Mouse (Mus musculus) megakaryocyte progenitor cell, adult 5-6 weeks (primary cell): ENCODE data around the gene Ino80b. TPM values are rescaled to one million over a fixed set of nuclear protein-coding genes. Genes with fewer than 3 reads are reported as not detected.
A peak's percentile ranks its signal among the peaks of the same experiment; 100 is the strongest.

Experiments used
- ATAC-seq: replicated peaks from 2 replicates; pipeline ENCODE4 v1.8.0; 2016; ENCODE audit warnings: mild to moderate bottlenecking, moderate TSS enrichment, inconsistent platforms; ENCODE audit not compliant: poor library complexity
- total RNA-seq, 2 experiments: library from RNA; stranded (forward) in 1 of 2; stranded (reverse) in 1 of 2; fragments of 157-497, 149-512 nt in 1 of 2; fragments of 200-1000 nt in 1 of 2; gene quantifications; 2 replicates each; pipeline versions ENCODE4 v1.2.3 to v1.2.4; 2015 to 2017

The Ino80b gene
- total RNA-seq (2015) = 20.7 and 24.4 TPM in 2 replicates
- total RNA-seq (2017) = 35.5 and 44.4 TPM in 2 replicates

DNA sequence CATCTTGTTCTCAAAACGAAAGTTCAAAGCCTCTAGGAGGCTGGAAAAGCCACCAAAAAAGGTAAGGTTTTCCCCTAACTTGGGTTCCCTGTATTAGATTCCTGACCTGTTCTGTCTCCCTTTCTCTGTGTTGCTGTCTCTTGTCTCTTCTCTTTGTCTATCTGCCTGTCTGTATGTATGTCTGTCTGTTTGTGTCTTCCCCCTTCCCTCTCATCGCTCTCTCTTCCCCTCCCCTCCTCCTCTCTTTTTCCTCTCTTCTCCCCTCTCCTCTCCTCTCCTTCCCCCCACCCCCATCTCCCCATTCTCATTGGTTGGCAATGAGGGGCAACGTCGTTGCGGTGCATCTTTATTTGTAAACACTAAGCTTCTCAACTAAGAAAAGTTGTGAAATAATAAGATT, at the start of gene Ino80b:
Ino80b (minus strand) TSS at position 101 of the 400 bp plus-strand sequence.
- no peak for ATAC-seq

DNA sequence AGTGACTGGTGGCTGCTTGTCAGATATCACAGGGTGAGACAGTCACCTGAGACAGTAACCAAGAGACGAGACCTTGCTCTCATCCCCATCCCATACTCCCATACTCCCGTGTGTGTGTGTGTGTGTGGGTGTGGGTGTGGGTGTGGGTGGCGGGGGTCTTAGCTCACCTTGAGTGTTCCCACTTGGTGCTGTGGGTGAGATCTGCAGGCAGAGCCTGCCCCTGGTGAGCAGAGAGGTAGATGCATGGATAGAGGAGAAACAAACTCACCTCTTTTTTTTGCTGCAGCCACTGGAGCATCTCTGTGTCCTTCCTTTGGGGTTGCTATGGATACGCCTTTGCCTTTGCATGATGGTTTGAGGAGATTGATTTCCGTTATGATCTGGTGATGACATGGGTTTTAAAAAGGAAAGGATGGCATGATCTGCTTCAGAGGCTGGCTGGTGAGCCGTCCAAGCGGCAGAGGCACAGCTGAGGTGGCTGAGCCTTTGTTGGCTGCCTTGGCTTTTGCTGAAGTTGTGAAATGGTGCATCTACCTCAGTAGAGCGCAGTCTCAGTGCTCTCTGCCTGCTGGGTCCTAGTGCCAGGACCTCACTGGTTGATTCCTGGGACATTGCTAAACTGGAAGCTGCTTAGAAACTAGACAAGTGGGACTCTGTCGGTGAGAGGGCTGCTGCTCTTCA, 47.1 kb upstream of the Ino80b start:
- no peak for ATAC-seq

DNA sequence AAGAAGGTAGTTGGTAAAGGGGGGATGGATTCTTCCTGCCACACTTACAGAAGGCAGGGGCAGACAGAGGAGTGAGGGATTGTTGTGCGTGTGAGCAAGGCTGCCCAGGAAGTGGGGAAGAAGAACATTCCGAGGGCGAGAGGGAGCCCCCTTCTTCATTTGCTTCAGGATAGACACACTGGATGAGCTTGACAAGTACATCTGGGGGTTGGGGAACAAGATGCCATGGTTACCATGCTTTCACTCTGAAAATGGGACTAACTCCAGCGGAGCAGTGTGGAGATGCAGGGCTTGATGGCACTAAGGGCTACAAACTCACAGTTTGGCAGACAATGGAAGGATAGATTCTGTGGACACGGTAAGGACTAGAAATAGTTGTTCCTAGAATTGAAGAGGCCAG, 45.8 kb upstream of the Ino80b start:
- ATAC-seq = no peak

DNA sequence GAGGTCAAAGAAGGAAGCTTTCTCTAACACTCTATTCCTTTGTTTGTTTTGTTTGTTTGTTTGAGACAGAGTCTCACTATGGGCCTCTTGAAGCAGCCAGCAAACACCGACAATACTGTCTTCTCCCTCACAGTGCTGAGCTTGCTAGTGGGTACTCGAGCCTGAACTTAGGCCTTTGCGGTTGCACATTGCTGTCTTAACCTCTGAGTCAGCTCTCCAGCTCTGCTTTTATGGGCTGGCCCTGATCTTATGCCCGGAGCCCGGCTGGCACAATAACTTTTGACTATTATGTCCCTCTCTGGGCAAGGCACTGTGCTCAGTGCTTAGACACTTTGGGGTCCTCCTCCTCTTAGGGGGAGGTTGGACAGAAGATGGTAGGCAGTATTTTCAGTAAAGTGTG, 44.6 kb upstream of the Ino80b start:
- no peak for ATAC-seq

DNA sequence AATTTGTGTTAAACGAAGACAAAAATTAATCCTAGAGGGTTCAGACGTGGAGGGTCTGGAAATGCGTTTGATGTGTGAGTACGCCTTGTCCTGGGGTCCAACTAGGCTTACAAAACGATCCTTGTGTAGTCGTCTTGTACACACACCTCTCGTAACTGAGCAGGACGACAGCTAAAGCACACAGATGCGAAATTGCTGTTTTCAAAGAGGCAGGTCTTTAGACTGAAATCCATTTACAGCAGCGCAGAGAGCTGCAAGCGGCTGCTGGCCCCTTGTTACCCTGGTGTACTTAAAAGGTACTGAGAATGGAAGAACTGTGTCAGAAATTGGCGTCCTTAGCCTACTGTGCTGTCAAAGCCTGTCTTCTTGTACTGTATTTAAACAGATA, 41.0 kb upstream of the Ino80b start:
- ATAC-seq = peak; percentile 52

DNA sequence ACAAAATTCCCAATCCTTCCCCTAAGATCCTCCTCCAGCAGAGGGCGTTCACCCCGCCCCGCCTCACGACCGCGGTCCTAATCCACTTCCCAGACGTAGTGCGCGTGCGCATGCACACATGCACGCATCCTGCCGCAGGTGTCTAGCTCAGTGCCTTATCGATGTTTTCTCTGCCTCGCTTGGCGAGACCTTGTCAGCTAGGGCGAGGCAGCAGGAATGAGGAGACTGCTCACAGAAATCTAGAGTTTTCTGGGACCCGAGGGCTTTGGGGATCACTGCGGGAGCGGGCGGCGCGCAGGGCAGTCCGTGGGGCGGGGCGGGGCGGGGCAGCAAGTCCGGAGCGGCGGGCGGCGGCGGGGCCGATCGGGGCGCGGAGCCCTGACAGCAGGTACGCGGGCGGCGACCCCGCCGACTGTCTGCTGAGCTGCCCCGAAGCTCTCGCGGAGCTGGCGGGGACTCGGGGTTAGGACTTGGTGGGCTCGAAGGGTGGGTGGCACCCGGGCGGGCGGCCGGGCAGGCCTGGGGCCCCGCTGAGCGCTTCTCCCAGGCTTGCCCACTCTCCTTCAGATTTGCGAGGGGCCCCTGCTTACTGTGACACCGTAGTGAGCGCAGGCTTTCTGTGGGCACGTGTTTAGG, 40.5 kb upstream of the Ino80b start, which contains the start of gene Dctn1:
Dctn1 (plus strand) TSS at position 314 of the 636 bp plus-strand sequence.
- ATAC-seq = peak; percentile 86

DNA sequence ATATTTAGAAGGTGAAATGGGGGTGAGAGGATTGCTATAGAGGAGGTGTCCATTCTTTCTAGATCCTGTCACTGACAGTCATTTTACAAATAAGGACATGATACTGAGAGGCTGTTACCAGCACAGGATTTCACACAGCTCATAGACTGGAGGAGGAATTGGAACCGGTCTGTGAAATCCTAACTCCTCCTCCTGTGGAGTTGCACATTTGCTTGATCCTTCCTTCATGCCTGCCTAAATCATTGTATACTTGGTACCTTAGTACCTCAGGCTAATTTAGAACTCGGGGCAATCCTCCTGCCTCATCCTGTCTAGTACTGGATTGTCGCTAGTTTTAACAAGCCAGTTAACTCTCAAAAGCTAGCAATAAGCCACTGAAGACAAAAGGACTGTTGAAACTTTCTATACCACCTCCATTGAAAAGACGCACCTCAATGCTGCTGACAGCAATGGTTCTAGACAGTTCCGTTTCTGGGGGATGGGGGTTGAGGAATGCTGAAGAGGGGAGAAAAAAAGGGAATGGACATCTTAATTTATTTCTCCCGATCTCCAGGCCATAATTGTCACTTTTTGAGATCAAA, 39.9 kb upstream of the Ino80b start:
- no peak for ATAC-seq

DNA sequence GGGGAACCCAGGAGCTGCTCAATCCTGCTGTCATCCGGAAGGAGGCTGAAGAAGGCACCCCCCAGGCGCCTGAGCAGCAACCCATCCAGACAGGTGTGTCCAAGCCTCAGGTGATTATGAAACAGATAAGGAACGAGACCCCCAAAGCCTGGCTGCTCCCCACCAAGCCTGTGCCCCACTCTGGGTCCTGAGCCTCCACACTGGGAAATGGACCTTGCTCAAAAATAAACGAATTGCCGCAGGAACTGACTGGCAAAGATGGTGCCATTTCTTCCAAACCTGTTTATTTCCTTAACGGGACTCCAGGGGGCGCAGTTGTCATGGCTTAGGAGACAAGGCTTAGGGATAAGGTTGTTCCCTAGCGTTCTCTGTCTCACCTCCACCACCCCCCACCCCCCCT, 37.5 kb upstream of the Ino80b start:
- ATAC-seq = peak; percentile 45

DNA sequence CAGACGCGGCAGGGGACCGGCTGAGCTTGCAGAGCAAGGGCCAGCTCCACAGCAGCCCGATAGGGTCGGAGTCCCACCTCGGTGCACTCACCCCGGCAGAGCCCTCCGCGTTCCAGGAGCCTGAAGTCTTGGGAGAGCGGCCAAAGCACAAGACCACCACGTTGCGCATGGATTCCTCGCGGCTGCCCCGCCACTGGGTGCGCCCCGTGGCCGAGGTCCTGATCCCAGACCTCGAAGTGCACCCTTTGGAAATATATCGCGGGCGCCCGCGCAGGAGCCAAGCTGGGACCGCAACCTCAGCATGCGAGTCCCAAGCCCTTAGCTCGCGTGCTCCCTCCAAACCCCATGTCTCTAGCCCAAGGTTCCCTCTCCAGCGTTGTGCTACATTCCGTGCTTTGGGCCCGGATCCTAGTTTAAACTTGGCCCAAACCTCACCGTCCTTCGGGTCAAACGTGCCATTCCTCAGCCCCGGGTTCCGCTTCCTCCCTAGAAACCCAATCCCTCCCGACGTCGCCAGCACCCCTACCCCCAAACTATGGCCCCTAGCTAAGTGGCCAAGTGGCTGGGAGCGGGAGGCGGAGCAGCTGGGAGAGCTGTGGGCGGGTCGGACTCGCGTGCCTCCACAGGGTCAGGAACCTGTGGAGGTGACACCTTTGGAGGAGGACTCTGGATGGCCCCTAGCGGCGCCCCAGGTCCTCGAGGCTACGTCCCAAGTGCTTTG, 36.9 kb upstream of the Ino80b start:
- no peak for ATAC-seq

DNA sequence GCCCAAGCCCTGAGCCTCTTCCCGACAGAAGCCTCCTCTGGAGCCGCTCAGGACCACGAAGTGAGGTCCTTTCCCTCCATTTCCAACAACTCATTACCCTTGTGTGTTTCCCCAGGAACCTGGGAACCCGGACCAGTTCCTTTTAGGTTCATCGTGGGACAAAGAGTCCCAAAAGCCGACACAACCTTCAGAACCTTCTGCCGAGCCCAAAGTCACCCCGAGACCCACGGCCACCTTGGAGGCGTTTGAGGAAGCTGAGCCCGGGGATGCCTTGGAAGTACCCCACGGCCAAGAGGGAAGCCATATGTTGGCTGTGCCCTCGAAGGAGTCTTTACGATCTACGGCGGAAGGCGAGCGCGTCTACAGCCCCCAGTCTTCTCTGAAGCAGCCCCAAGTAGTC, 36.2 kb upstream of the Ino80b start:
- no peak for ATAC-seq

DNA sequence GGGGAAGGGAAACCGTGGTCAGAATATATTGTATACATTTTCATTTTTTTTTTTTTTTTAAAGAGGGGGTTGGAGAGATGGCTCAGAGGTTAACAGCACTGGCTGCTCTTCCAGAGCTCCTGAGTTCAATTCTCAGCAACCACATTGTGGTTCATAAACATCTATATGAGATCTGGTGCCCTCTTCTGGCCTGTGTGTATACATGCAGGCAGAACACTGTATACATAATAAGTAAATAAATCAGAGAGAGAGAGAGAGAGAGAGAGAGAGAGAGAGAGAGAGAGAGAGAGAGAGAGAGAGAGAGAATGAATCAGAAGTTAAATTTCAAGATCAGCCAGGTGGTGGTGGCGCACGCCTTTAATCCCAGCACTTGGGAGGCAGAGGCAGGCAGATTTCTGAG, 34.2 kb upstream of the Ino80b start:
- ATAC-seq = peak; percentile 49

DNA sequence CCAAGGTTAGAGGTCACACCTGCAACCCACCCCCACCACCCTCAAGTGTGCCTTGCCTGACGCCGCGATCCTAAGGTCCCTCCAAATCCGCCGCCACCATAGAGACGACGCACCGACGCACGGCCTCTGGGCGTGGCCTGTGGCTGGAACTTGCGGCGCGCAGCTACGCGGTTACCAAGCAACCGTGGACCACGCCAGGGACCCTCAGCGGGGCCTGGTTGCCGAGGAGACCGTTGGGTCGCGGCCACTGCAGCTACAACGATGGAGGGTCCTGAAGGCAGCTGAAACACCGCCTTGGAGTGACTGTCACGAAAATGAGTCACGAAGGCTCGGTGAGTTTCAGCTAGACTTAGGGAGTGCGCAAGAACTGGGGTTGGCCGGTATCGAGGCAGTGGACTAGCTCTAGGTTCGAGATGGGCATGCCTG, 31.0 kb upstream of the Ino80b start, which contains the start of the genes Wdr54 and 1700003E16Rik:
Wdr54 (minus strand) TSS at position 139 of the 426 bp plus-strand sequence.
1700003E16Rik (plus strand) TSS at position 146 of the 426 bp plus-strand sequence.
- peak; percentile 87 for ATAC-seq

DNA sequence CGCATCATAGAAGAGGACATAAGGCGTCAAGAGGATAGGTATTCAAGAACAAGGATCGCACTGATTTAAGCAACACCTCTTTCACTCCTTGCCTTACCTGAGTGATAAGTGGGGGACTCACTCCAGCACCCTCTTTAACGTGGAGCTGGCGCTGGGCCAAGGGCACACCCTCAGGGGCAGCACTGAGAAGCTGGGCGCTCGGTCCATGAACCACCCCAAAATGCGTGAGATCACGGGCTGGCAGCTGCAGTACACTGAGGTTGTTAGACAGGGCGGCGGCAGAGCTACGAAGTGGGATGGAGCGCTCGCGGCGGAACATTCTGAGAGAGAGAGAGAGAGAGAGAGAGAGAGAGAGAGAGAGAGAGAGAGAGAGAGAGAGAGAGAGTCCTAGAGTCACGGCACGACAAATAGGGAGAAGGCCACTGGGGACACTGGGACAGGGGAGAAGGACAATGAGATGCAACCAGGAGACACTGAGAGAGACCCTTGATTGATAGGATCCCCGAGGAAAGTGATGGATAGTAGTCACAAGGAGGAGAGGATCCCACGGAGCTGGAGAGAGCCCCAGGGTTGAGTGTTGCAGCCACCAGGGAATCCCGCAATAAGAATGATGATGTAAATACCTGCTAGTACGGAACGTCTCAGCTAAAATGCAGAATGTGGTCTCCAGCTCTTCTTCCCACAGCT, 30.5 kb upstream of the Ino80b start:
- no peak for ATAC-seq

DNA sequence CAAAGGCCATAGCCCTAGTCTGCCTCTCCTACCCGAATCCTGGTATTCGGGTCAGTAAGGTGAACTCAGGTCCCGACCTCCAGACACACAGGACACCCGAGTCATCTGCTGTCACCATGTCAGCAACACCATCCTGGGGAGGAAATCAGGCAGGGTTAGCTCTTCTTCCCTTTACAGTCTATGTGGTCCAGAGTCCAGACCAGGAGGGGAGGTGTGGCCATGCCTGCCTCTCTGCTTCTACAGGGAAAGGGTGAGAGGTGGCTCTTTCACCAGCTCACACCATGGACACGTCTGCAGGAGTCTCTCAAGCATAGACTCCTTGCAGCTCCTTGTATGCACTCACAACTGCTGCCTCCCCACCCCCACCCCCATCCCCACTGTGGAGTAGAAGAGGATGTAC, 28.3 kb upstream of the Ino80b start:
- no peak for ATAC-seq

DNA sequence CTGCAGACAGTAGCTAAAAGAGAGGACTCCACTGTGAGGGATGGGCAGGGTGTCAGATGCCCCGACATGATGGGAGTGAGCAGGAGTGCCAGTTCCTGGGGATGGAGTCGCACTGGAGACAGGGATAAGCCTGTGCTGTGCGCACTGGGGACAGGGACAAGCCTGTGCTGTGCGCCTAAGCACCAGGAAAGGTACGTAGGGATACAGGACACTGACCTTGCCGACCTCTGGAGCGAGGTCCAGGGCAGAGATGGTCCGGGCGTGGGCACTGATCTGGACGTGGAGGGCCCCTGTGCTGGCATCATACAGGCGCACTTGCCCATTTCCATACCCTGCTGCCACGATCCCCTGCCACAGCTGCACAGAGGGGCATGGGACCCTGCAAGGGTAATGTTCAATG, 27.8 kb upstream of the Ino80b start:
- no peak for ATAC-seq

DNA sequence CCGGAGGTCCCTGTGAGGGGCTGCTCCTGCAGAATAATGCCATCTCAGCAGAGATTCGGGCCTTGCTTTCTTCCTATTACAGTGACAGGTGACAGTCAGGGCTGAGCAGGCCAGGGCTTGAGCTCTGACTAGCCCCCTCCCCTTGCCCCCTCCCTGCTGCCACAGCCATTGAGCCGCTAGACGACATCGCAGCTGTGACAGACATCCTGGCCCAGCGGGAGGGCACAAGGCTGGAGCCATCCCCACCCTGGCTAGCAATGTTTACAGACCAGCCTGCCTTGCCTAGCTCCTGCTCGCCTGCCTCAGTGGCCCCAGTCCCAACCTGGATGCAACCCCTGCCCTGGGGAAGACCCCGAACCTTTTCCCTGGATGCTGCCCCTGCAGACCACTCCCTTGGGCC, 26.5 kb upstream of the Ino80b start:
- ATAC-seq = no peak

DNA sequence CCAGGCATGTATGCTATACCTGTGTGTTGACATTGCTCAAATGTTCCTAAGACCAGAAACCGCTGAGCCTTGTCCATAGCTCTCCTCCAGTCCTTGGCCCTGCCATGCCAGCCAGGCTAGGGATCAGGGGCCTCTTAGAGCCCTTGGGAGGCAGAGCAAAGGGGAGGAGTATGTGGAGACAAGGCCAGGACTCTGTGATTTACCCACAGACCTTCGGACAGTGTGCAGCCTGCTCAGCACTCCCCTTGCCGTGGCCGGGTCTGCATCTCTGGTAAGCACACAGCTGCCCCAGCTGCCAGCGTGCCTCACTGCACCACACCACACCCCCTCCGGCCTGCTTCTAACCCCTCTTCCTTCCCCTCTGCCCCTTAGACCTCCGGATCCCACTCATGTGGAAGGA, 22.0 kb upstream of the Ino80b start:
- no peak for ATAC-seq

DNA sequence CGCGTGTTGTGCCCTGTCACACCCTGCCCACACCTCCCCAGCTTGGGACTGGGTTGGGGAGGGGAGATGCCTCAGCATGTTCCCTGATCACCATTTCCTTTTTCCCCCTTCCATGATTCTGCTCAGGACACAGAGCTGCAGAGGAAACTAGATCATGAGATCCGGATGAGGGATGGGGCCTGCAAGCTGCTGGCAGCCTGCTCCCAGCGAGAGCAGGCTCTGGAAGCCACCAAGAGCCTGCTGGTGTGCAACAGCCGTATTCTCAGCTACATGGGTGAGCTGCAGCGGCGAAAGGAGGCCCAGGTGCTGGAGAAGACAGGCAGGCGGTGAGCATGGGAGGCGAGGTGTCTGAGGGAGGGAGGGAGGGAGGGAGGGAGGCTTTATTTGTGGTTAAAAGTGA, 20.6 kb upstream of the Ino80b start:
- no peak for ATAC-seq

DNA sequence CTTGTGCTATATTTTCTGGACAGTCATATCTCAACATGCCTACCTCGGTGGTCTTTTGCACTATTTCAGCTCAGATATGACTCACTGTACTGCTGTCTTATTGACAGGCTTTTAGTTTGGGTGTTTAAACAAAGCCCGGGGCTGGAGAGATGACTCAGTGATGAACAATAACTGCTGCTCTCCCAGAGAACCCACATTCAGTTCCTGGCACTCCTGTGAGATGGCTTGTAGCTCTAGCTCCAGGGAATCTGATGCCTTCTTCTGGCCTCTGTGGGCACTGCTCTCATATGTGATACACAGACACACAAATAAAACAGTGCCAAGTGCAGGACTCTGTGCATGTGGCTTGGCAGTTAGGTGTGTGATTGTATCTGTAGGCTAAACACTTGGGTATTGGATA, 20.0 kb upstream of the Ino80b start:
- ATAC-seq = no peak

DNA sequence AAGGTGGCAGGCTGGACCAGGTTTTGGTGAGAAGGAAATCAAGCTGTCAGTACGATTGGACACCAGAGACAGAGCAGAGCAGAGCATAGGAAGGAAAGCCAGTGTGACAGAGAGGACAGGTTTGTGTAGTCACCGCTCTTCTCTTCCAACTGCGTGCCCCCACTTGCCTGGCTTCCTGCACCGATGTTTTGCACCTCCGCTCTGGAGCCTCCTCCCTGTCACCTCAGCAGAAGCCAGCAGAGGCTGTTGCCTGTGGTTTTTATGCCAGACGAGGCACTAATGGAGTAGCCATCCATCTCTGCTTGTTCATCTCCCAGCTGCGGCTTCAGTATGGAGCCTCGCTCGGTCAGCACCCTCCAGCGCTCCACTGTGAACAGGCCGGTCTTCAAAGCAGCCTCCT, 17.7 kb upstream of the Ino80b start:
- no peak for ATAC-seq

DNA sequence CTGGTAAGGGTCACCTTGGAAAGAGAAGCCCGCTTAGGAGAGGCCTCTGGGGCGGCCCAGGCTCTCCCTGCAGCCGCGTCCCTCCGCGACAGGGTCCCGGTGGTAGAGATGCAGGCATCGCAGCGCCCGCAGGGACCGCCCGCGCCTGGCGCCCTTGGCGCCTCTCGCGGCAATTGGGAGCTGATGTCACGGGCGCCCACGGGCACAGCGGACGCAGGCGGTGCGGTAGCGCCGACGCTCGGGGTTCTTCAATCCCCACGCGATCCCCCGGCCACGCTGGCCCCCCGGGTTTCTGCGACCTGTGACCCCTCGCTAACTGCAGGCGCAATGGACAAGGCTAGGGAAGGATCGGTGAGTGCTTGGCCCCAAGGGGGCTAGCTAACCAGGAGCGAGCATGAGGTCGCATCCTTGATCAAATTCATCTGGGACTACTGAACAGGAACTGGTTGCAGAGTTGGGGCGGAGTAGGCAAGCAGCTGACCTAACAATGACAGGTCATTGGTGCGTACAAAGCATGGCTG, 17.0 kb upstream of the Ino80b start:
- 0 out of 2 replicates have a peak, but pooled peaks have one; percentile 13 for ATAC-seq
